Mouse (Mus musculus) kidney, postnatal 25 days (tissue): ENCODE results near the gene P2ry14.
"Not testable (repeated sequence)": the region's sequence is repeated elsewhere in the genome, so short reads cannot be mapped to it uniquely, and the experiment has no call there.

Experiments used
- DNase-seq, 2 experiments: peaks; one replicate each; pipeline ENCODE4 v3.0.0; 2021; ENCODE audit warnings: mixed read lengths in 2 of 2

Gene P2ry14

DNA sequence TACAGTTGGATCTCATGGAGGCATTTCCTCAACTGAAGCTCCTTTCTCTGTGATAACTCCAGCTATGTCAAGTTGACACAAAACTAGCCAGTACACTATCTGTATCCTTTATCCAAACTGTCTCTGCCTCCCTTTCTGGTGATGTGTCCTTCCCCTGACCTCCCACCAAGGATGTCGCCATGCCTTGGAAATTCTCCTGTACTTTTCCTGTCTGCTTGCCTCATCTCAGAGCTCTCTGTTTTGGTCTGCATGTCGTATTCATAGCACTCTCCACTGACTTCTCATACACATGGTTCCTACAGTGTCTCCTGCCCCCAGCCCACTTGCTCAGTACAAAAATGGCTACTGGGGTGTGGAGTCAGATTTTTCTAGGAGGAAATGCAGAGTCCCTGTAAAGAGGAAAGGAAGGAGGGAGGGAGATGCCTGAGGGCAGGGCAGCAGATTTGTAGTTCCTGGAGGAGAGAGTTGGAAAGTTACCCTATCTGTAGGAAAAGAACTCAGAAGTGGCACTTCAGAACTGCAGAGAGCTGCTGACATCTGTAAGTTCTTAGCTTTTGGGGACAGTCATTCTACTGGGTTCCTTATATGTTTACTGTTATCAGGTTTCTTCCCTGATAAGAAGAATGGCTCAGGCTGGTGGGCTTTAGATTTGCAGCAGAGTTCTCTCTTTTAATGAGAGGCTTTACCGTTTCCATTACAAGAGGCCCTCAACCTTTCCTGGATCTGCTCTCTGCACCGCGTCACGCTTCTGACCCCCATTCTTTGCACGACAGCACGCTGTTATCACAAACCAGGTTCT, 11.7 kb downstream of the P2ry14 start:
- no peak for DNase-seq

DNA sequence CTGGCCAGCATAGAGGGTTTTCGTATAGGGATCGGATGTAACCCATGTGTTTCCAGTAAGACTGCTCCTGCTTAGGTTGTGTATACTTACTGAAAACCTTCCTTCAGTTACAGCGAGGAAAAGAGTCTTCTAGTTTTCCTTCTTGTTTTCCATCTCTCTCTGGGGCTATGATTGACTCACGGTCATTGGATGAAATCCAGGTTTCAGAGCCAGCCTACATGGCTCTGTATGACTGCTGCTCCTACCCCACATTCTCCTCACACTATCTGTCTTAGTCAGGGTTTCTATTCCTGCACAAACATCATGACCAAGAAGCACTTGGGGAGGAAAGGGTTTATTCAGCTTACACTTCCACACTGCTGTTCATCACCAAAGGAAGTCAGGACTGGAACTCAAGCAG, 12.5 kb downstream of the P2ry14 start:
- DNase-seq, result not testable (repeated sequence)

DNA sequence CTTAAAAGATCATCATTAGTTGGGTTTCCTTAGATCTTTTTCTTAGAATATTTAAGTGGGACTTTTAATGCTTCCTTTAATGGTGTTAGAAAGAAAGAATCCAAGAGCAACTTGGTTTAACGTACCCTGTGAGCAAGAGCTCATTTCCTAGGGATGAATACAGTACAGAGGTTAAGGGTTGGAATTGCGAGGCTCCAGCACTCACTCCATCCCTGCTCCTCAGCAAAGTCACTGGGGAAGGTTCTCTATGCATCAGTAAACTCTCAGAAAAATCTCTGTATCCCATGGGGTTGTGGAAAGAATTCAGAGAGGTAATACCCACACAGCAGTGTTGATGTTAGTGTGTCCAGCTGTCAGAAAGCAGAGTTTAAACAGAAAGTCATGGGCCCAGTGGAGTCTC, 13.3 kb downstream of the P2ry14 start:
- no peak for DNase-seq

DNA sequence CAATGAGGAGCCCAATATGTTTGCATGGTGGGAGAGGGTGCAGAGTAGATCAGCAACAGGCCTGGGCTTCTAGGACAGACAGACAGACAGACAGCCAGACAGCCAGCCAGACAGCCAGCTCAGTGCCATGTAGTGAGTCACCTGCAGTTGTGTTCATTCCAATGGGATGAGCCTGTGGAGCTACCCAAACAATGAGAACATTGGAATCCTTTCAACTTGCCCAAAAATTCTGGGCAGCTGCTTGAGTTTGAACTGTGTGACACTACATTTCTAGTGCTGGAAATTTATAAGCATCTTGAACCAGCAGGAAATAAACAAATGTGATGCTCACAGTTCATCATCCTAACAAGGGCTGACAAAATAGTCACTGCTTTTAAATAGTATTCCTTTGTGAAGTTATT, 13.8 kb downstream of the P2ry14 start:
- peak in 1 of 2 experiments; percentile 33 for DNase-seq

DNA sequence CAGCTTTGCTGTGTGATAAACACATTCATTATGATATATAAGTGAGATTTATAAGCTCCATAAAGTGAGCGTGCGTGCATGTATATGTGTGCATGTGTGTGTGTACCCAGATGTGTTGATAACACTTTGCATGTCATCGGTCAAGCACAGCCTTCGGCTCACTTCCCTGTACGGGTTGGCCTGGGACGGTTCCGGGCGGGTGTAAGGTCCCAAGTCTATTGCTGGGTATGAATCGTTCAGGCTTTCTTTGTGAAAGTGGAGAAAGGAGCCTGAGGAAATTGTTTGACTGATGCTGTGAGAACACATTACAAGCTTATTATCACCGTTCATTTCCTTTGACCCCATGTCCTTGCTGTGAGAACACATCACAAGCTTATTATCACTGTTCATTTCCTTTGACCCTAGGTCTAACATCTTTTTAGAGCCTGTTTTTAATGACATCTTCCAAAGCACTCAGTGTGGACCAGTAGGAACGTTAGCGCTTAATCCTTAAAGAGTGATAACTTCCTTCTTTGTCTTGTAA, 14.4 kb downstream of the P2ry14 start:
- DNase-seq, result peak in 1 of 2 experiments; percentile 36

DNA sequence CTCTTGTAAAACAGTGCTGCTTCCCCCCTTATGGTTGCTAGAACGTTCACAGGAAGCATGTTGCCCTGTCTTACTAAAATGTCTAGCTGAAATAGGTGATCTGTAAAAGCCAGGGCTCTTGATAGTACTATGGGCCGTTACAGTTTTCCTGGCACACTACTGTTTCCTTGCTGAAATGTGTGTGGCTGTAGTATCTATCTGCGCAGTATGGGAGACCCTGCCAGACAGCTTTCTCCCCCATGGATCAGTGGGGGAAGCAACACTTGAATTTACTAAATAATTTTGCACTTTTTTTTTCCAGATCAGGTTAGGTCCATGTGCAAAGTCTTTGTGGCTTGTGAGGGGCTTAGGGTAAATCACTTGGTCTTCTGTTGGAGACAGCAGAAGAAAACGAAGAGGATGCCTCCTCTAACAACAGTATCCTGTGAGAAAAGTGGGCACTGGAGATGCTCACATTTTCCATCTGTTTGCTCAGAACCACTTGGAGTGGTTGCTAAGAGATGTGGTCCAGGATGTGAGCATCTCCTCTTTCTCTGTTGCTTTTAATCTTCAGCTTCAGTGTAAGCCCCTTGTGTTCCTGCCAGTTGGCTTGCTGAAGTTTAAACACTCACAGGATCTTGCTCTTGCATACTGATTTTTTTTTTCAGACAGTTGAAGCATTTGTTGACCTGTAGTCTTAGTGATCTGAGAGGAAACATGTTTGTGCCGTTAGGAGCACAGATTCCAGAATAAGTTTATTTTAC, 17.3 kb downstream of the P2ry14 start:
- DNase-seq, result no peak

DNA sequence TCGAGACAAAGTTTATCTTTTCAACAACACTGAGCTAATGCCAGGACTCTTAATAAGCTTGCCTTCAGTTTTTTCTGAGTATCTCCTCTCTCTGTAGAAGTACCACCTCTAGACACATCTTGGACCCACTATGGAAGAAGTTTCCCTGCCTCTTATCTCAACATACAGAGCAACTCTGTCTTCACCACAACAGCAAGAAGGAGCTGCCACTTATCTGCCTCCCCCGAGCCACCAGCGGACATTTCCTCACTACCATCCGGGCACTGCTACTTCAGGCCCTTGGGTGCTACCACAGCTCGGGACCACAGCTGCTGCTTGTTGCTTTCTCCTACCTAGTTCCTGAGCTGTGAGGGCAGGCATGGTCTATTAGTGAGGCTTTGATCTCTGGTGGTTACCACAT, 20.2 kb downstream of the P2ry14 start:
- no peak for DNase-seq

DNA sequence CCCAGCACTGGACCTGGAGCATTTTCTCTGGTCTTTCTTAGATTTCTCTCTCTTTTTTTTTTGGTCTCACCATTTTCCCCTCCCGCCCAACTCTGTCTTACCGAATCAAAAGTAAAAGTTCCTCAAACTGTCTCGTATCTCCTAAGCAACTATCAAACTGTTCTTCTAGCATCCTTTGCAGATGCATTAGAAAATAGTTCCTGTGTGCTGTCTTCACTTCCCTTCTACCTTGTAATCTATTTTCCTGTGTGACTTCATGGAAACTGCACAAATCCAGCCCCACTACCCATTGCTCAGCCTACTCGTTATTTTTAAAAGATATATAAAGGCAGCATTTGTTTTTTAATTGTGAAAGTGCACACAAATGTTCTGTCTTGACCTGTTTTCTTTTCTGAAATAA, 21.5 kb downstream of the P2ry14 start:
- no peak for DNase-seq

DNA sequence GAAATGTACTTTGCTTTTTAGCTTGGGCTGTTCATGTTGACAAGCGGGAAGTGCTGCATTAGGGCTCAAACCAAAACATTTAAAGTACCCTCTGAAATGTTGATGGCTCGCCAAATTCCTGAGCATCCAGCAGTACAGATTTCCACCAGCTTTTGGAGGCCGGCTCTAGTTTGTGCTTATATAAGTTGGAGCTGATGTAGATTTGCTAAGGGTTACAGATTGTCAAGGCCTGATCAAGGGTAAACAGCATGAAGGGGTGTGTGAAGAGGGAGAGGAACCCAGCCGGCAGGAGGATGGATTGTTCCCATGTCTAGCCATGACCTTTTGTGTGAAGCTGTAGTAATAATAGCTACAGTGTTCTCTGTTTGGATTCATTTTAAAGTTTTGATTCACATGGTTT, 22.3 kb downstream of the P2ry14 start:
- no peak for DNase-seq

DNA sequence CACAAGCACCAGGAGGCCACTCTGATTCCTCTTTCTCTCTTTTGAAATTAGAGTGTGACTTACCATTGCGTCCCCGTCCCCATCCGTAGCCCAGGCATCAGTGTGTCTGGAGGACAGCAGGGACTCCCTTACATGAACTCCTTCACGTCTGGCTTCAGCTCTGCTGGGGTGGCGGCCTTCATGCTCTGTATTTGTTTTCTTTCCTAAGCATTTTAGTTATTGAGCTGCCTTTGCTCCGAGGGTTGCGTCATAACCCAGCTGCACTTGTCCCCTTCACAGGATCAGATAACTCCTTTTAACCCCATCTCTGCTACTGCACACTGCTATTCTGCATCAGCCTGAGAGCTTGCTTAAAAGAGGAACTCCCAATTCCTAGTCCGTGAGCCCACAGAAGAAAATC, 23.0 kb downstream of the P2ry14 start:
- peak; percentile 30 to 62 for DNase-seq

DNA sequence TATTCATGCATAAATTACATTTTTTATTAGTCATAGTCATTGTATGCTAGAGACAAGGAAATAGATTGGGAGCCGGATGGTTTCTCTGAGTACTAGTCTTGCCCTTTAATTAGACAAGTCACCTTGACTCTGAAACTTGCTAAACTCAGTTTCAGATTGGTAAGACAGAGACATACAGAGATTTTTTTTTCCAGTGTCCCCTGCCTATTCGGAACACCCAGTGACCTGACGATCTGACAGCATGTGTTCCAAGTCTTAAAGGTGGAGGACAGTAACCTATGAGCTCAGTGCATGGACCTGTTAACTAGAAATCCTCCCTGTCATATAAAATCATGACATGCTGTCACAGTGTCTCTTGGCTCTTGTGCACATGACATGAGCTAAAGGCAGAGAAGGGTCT, 23.9 kb downstream of the P2ry14 start:
- DNase-seq, result no peak

DNA sequence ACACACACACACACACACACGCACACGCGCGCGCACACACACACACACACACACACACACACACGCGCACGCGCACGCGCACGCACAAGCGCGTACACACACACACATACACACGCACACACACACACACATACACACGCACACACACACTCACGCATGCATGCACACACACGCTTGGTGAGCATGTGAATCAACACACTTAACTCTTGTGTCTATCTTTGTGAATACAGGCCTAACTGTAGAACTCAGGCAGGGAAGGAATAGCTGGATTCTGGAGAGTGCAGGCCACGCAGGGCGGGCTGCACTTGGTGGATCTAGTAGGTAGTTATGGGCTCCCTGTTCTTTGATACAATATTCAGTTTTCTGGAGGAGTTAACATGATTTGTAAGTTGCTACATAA, 24.7 kb downstream of the P2ry14 start:
- DNase-seq, result no peak

DNA sequence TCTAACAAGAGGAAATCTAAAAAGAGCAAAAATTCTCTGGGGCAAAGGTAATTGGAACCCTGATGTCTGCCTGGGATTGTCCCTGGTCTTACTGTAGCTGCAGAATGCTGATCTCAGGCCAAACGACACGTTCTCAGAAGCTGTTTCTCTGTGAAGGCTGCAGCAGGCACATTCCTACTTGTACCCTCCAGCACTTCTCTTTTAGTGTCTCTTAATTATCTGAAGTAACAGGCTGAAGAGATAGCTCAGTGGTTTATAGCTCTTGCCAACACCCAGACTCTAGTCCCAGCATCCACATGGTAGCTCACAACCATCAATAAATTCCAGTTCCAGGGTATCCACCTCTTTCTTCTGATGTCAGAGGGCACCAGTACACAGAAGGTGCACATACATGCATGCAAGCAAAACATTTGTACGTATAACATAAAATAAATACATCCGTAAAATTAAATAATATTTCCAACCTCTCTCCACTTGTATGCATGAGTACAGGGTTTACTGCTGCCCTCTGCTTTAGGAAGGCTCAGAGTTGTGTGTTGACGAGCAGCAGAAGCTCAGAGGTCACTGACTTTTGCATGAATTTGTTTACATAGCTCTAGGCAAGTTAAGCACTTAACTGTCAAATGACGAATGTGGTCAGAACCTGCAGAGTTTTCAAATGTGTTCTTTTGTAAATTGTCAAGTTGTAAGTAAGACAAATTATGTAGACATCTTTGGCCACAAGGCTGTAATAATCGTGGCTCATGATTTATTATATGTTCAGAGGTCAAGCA, 27.4 kb downstream of the P2ry14 start:
- no peak for DNase-seq

DNA sequence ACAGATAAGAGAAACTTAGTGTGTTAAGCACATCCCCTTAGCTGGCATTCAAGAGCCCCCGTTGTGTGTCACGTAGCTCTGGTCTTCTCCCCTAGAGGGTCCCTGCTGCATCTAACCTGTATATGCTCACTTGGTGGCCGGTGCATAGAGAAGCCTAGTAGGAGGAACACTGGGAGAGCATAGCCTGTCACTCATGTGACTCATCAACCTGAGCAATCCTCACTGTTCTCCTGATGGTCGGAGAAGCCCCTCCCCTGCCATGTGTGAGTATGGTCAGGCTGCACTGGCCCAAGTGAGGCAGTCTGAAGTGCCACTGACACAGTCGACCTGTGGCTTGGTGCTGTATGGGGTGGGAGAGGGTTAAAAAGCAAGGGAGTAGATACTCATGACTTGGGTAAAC, 28.4 kb downstream of the P2ry14 start:
- DNase-seq, result no peak

DNA sequence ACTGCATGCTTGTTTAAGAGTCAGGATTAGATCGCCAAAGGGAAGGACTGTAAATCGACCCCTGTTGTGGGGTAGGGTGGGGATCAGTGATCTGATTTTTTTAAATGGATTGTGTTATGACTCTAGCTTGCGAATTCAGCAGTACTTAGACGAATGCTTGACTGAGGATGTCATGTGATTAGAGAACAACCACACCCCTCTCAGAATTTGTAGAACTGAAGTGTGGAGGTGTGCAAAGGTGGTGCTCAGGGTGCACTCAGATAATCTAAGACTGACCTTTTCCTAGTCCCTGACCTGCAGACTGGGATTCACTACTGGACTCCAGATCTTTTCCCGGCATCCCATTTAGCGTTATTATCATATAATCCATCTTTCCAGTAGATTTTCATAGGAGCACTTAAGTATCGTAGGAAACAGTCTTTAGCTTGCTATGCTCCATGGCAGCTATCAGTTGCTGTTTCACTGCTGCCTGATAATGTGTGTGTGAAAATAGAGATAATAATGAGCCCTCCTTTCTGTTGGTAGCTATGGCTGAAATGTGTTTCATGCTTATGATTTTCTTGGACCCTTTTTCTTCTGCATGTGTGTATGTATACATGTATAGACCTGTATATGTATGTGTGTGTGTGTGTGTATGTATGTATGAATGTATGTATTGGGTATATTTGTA, 31.5 kb downstream of the P2ry14 start:
- no peak for DNase-seq

DNA sequence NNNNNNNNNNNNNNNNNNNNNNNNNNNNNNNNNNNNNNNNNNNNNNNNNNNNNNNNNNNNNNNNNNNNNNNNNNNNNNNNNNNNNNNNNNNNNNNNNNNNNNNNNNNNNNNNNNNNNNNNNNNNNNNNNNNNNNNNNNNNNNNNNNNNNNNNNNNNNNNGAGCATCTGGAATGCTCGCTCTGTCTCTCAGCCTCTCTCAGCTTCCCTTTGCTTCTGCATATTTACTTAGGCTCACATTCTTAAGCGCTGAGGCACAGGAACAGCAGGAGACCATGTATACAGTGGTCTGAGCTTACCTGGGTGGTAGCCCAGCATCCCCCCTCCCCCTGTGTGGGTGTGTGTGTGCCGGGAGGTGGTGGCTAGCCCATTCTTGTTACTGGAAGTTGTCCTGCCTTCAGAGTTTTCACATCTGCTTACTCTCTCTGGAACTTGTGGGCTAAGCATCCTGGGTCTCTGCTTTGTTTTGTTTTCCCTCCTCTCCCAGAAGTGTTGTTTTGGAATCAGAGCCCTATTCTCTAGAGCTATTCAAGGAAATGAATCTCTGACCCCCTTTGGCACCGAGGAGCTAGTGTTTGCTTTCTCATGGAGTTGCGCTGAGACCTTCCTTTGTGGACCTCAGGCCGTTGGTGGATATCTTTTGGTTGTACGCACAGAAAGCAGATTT, 32.2 kb downstream of the P2ry14 start:
- no peak for DNase-seq

DNA sequence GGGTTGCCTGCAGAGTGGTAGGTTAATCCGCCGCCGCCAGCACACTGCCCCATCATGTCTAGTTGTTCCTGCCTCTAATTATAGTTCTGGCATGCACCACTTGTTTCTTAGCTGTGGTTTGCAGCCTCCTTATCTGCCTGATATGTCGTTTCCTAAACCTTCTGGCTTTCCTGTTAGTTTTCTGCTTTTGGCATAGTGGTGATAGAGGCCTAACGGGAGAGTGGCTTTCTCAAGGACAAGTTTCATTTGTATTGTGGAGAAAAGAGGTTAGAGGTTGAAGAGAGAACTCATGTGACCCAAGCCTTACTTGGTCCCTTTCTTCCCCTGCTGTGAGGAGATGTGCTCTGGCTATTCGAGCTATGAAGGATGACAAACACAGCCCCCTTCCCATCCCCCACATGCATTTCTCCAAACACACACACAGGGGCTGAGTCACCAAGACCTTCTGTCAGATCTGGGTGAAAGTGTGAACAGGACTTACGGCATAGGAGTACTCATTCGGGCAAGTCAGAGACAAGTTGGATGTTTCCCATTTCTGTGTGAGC, 39.4 kb downstream of the P2ry14 start:
- no peak for DNase-seq

DNA sequence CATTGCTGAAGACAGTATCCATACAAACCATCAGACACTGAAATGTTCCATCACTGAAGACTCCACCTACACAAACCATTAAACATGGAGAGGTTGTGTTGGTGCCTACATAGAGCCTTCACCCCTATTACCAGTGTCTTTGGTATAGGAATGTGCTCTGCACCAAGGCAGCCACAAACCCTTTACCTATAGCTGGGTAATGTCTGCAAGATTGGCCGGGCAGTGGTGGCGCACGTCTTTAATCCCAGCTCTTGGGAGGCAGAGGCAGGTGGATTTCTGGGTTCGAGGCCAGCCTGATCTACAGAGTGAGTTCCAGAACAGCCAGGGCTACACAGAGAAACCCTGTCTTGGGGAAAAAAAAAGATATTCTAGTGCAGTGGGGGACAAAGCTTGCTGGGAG, 40.1 kb downstream of the P2ry14 start:
- DNase-seq, result not testable (repeated sequence)

DNA sequence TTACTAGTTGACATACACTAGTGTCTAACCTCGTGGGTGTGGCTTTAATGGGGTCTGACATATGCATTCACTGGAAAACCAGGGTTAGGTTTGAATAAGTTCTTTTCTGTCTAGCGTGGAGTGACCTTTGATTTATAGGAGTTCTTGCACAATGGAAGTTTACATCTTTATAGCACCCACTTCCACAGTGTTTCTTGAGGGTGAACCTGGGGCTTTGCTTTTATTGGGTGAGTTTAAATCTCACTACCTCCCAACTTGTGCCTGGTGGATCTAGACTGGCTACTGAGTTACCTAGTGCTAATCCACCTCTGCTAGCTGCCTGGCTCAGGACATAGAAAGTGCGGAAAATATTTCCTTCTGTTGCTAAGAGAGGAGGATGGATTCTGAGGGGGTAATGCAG, 41.5 kb downstream of the P2ry14 start:
- DNase-seq, result no peak

DNA sequence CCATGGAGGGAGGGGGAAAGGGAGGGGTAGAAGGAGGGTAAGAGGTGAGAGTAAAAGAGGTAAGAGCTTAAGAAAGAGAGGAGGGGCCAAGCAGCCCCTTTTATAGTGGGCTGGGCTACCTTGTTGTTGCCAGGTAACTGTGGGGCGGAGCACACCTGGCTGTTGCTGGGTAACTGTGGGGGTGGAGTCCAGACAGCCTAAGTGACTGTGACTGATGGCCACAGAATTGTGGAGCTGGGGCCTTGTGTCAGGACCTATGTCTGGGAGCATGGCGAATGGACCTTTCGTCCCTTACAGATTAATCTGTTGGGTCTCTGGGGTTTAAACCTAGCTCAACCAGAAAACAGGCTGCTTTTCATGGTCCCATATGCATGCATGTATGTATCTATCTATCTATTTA, 43.6 kb downstream of the P2ry14 start:
- not testable (repeated sequence) for DNase-seq

DNA sequence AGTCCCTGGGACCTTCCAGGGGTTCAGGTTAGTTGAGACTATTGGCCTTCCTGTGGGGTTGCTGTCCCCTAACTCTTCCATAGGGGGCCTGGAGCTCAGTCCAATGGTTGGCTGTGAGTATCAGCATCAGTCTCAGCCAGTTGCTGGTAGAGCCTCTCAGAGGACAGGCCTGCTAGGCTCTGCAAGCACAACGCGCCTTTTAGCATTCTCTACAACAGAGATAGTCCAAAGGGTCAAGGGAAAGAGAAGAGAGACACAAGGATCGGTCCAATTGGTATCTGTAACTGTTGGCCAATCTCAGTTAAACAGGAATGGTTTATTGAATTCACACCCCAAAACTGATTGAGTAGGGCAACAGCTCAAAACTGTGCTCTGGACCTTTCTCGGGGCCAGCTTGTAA, 46.0 kb downstream of the P2ry14 start:
- DNase-seq, result no peak

DNA sequence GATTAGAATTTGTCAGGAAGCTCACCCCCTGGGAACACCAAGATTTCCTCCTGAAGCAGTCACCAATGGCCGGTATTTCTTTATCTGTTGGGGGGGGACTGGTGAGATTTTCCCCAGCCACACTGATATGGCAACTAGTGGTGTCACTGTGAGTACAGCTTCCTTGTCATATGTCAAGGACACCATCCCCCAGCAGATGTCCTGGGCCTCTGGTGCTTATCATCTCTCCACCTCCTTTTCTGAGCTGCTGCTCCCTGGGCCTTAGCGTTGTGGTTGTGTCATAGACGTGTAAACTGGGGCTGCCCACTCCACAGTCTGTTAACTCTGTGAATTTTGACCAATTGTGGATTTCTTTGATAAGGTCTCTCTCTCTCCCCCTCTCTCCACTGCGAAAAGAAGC, 49.0 kb downstream of the P2ry14 start:
- DNase-seq, result no peak
